Mouse (Mus musculus) ZHBTc4 (cell line): ENCODE measurements around the gene Defb3.
A peak's percentile ranks its signal among the peaks of the same experiment; 100 is the strongest.
"Not testable (repeated sequence)": the region's sequence is repeated elsewhere in the genome, so short reads cannot be mapped to it uniquely, and the experiment has no call there.

Experiments
- DNase-seq: peaks from one replicate; pipeline ENCODE4 v3.0.0-alpha.2; 2011; ENCODE audit warnings: low read depth, low spot score

Gene Defb3

DNA sequence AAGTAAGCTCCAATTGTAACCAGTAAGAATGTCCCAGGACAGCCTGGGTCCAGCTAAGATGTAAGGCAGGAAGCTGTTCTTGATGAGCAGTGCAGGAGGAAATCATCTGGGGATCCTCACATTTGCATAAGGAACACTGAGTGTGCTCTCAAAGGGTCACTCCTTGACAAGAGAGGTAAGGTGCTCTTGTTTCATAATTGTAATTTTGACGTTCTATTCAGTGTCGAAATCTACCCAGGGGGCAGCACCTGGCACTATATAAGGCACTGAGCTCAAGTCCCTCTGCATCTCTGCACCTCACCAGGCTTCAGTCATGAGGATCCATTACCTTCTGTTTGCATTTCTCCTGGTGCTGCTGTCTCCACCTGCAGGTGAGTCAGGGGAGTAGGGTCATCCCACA lies at the start of gene Defb3:
Gene Defb3, plus strand, starts transcription at position 301 of the 400 bp plus-strand sequence.
- not testable (repeated sequence) for DNase-seq

DNA sequence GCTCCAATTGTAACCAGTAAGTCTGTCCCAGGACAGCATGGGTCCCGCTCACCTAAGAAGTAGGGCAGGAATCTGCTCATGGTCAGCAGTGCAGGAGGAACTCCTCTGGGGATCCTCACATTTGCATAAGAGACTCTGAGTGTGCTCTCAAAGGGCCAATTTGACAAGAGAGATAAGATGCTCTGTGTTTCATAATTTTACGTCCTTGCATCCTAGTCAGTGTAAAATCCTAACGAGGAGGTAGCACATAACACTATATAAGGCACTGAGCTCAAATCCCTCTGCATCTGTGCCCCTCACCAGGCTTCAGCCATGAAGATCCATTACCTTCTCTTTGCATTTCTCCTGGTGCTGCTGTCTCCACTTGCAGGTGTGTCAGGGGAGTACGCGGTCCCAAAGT lies 45.9 kb upstream of the Defb3 start, which contains the start of gene Defb5:
Gene Defb5, plus strand, starts transcription at position 301 of the 400 bp plus-strand sequence.
- no peak for DNase-seq

DNA sequence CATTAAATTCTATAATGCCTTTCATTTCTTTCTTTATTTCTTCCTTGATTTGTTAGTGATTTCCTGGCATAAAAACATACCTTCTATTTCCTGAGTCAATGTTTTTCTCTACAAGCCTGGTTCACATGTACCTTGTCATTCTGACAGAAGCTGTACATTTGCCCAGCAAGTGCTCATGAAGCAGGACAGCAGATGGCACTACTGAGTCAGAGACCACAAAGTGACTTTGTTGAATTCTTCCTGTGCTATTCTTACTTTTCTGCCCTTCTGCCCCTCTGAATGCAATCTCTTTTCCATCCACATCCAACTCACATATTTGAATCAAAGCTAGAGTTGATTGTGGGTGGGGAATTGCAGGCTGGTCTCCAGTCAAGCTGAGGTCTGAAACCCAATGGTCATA lies 35.0 kb upstream of the Defb3 start:
- DNase-seq: peak; percentile 31

DNA sequence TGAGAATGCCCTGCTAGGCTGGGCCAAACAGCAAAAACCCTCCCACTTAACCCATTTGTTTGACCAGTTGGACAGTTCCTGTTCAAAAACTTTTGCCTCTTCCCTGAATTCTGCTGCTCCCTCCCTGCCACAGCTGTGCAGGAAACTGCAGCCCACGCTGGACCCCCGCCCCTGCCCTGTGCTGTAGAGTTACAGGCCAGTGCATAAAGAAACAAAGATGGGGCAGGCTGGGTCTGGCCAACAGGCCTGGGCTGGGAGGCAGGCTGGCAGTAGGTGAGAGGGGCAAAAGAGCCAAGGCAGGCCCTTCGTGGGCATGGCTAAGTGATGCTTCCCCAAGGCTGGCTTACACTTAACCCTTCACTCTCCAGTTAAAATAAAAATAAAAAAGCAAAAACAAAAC lies 33.5 kb upstream of the Defb3 start:
- DNase-seq: no peak

DNA sequence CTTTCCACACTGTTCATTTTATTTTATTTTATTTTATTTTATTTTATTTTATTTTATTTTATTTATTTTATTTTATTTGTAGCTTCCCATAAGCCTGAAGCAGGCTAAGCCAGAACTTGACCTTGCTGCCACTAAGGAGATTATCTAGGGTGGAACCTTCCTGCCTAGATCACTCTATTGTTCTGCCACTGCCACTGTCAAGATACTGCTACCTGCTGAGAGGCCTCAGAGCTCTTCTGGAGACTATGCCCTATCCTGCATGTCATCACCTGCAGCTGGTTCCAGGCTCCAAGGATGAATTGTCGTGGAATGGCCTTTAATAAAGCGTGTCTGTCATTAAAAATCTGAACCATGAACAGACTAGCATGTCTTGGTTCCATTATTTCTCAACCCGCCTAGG lies 5.2 kb downstream of the Defb3 start:
- peak; percentile 59 for DNase-seq

DNA sequence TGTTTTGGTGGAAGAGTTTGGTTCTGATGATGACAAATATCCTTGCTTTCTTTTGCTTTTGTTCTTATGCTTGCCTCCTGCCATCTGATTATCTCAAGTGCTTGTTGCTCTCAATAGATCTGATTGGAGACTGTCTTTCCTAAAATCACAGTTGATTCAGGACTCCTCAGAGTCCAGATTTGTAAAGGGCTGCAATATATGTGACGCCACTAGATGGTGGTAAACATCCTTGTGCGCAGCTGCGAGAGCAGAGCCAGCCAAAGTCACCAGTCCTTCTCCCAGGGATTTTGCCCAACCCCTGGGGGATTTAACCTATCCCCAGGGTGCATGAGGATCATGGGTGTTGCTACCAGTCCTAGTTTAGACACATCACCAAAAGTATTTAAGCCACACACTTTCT lies 38.7 kb downstream of the Defb3 start:
- DNase-seq: peak; percentile 25
